Mouse (Mus musculus): ENCODE data around the gene Nipa2. TPM values are rescaled to one million over a fixed set of nuclear protein-coding genes. Genes with fewer than 3 reads are reported as not detected.
"Not testable (repeated sequence)": the region's sequence is repeated elsewhere in the genome, so short reads cannot be mapped to it uniquely, and the experiment has no call there.

Gene Nipa2
- total RNA-seq, 2 experiments from 2014 or later, result 51.6 to 57.7 TPM

DNA sequence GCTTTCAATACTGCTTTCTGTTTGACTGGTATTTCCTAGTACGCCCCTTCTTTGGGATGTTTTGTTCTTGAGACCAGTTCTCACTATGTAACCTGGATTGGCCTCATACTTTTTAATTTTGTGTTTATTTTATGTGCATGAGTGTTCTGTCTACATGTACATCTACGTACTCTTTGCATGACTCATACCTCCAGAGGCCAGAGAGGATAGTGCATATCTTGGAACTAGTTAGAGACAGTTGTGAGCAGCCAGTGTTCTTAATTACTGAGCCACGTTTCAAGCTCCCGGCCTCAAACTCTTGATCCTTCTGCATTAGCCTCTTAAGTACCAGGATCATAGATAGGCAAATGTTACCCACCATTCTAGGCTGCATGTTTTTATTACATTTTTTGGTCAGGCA, 23.9 kb downstream of the Nipa2 start:
- no peak for DNase-seq

- no peak for DNase-seq
These were observed 27.3 kb downstream of the Nipa2 start for GRCm38 (mm10) chr7:55935025-55935424.

- DNase-seq, result no peak
These were observed 33.6 kb downstream of the Nipa2 start for GRCm38 (mm10) chr7:55928649-55929048.

- no peak for DNase-seq
These were observed 35.0 kb downstream of the Nipa2 start for GRCm38 (mm10) chr7:55927262-55927661.

DNA sequence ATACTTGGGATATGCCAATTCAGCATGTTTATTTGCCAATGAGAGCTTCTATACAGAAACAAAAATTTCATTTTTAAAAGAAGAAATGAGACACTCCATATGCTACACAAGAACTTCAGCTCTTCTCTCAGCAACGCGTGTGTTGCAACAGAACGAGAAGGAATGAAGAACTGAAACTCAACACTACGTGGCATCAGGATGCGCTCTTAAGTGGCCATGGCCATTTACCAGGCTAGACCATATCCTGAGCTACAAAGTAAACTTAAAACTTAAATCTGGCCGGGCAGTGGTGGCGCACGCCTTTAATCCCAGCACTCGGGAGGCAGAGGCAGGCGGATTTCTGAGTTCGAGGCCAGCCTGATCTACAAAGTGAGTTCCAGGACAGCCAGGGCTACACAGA, 43.9 kb downstream of the Nipa2 start:
- not testable (repeated sequence) for DNase-seq

GRCm38 (mm10) chr7:55912118-55912517, 50.2 kb downstream of the Nipa2 start:
- no peak for DNase-seq

- peak; percentile 8 to 12 for DNase-seq
These were observed 50.9 kb downstream of the Nipa2 start for GRCm38 (mm10) chr7:55911371-55911770.

DNA sequence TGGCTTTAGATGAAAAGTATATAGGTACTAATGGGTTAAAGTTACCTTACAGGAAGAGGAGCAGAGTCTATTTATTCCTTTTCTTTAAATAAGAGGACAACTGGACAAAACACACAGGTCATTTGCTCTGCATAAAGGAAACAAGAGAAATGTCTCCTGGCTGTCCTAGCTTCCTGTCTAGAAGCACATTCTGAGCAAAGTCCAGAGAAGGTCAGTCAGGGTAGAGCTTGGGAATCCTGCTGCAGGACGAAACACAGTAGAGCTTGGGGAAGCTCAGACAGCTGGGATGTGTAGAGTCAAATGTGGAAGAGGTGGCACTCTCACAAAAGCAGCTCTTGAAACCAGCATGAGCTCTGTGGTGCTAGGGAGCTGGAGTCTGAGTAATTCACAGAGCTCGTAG, 51.9 kb downstream of the Nipa2 start:
- DNase-seq, result no peak

GRCm38 (mm10) chr7:55909519-55909918, 52.8 kb downstream of the Nipa2 start:
- no peak for DNase-seq

DNA sequence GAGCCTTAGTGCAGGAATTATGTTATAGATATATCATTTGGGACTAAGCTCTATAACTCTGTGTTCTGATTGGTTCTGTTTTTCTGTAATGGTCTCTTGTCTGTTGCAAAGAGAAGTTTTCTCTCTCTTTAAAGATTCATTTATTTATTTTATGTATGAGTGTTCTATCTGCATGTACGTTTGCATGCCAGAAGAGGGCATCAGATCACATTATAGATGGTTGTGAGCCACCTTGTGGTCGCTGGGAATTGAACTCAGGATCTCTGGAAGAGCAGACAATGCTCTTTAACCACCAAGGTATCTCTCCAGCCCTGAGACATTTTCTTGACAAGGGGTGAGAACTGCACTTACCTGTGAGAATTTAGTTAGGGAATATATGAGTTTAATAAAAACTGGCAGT, 56.8 kb downstream of the Nipa2 start:
- no peak for DNase-seq

- peak; percentile 16 to 27 for DNase-seq
These were observed 58.5 kb downstream of the Nipa2 start for GRCm38 (mm10) chr7:55903766-55904165.

DNA sequence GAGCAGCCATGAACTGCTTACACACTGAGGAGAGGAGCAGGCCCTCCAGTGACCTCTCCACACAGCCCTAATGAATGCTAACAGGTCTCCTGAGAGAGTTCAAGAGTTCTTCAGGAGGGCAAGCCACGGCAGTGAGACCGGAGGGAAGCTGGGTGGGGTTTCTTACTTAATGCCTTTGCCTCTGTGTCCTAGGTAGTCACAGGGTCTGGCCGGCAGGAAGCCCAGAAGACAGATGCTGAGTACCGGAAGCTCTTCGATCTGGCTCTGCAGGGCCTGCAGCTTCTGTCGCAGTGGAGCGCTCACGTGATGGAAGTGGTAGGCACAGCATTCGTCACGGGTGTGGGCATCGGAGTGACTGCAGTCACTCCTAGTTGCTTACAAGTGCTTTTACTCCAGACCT, 70.5 kb downstream of the Nipa2 start:
- no peak for DNase-seq

DNA sequence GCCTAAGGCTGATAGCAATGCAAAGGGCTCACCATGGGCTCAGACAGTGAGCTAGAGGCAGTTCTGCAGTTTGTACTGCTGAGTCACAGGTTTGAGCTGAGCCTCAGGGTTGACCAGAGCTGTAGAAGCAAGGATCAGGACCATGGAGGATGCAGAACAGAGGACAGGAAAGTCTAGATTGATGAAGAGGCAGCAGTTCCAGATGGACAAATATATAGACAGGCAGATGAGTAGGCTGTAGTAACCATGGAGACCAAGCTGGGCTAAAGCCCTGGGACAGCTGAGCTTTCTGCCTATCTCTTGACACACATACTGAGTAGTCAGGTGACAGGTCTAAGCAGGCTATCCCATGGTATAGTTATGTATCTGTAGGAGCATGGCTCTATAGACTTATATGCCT, 71.5 kb downstream of the Nipa2 start:
- DNase-seq, result no peak

GRCm38 (mm10) chr7:55889996-55890395, 72.3 kb downstream of the Nipa2 start:
- no peak for DNase-seq

DNA sequence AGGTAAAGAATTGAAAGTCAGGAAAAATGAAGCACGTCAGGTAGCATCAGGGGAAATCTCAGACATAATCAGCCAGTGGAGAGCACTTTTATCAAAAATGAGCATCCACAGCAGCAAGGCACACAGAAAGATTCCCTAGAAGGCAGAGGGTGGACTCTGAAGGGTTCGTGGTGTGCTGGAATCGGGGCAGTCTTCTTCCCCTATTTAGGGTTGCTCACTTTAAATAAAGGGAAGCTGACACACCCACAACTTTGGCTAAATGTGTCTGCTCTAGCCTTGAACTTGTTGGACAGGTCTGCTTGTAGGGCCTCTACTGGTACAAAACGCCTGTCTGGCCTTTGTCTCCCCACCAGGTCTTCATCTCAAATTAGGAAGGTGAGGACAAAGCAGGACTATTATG, 73.7 kb downstream of the Nipa2 start:
- DNase-seq, result no peak

Other genes starting within 250 kb of the Nipa2 start
- gene Siglech, start 194.3 kb downstream of the Nipa2 start, total RNA-seq (2021), result under 1 TPM in 1 of 2 experiments, not detected in 1; 0.26 TPM
- 10 to 100 TPM; 15.3 to 18.4 TPM for gene Tubgcp5, start 168.3 kb downstream of the Nipa2 start, total RNA-seq (2021)
- 10 to 100 TPM; 72.0 to 92.1 TPM for gene Cyfip1, start 120.7 kb downstream of the Nipa2 start, total RNA-seq (2021)
- gene Nipa1, start 57.5 kb upstream of the Nipa2 start, total RNA-seq (2021), result 1 to 10 TPM; 6.2 to 8.4 TPM
- 10 to 100 TPM; 64.1 to 82.4 TPM for gene Herc2, start 87.7 kb upstream of the Nipa2 start, total RNA-seq (2021)

Data from adrenal gland, postnatal 36 days (tissue).